In genomic region chr17:28512696-28513095, GRCm38 (mm10) we compare ENCODE assay signal across 8 mouse cellular contexts. TPM values are rescaled to one million over a fixed set of nuclear protein-coding genes. Genes with fewer than 3 reads are reported as not detected.
DNase-seq lines count a peak whose midpoint lies in the region; ATAC-seq and TF ChIP-seq lines count a peak whose summit lies in the region.

No protein-coding gene starts in this region.

- no peak overlapping the region for H3K4me2 ChIP-seq in embryonic facial prominence, embryonic 15.5 days (replicated peaks)

- peaks cover 39% of the 10 kb centered on the region for H3K4me1 ChIP-seq in embryonic facial prominence, embryonic 15.5 days

- no peaks in the 10 kb centered on the region for H3K27me3 ChIP-seq in embryonic facial prominence, embryonic 15.5 days

- no peak for DNase-seq in layer of hippocampus, adult 2 months (ENCODE audit: low spot score in 2 of 2)
- no peak for DNase-seq in layer of hippocampus, adult 11-12 months (ENCODE audit: low spot score)
- peak; percentile 93 to 94 for DNase-seq in kidney, adult 8-10 months
- peak; percentile 81 for DNase-seq in lung, postnatal 25 days (ENCODE audit: low spot score)
- no peak for DNase-seq in left cerebral cortex, adult 9 months (ENCODE audit: low spot score in 2 of 2)

- H3K36me3 ChIP-seq in embryonic facial prominence, embryonic 15.5 days, result no peaks in the 10 kb centered on the region

- H3K4me3 ChIP-seq in layer of hippocampus, adult 2 months, result no peak overlapping the region
- H3K4me3 ChIP-seq in embryonic facial prominence, embryonic 15.5 days (replicated peaks), result no peak overlapping the region

- no peak for TF ChIP-seq CTCF in layer of hippocampus, adult 2 months (conservative IDR thresholded peaks at IDR 0.05)

- H3K9me3 ChIP-seq in embryonic facial prominence, embryonic 15.5 days (replicated peaks), result no peaks in the 10 kb centered on the region

- H3K9ac ChIP-seq in embryonic facial prominence, embryonic 15.5 days, result no peak overlapping the region

- 38% methylated on average over 6 of the region's 6 CpGs for WGBS in embryonic facial prominence, embryonic 15.5 days

- H3K27ac ChIP-seq in layer of hippocampus, adult 2 months, result peak overlapping the region; percentile 18; the same call in 1 of the 2 replicates
- H3K27ac ChIP-seq in embryonic facial prominence, embryonic 15.5 days (replicated peaks), result peak overlapping the region; percentile 1; the same call in 1 of the 2 replicates

- no peak for ATAC-seq in embryonic facial prominence, embryonic 15.5 days (ENCODE audit: insufficient number of reproducible peaks, low FRiP score, low TSS enrichment, low read depth)
- ATAC-seq in activated CD4-positive, CD25-positive, alpha-beta regulatory T cell, adult 4 months, result no peak
- no peak for ATAC-seq in erythroblast, adult 5-6 weeks (replicated peaks; ENCODE audit: low FRiP score, poor library complexity, severe bottlenecking)

RNA-seq across cellular contexts. Expression of gene Fkbp5, which starts 4.6 kb away (rescaled TPM):
- total RNA-seq in layer of hippocampus, adult 2 months (2021), result 10 to 100 TPM; 80.8 to 90.5 TPM
- polyA plus RNA-seq in embryonic facial prominence, embryonic 15.5 days (2015; fragmentation: Nextera tagmentation; extraction: Ambion mirVana), result 35.8 and 36.5 TPM in 2 replicates
- polyA plus RNA-seq in activated CD4-positive, CD25-positive, alpha-beta regulatory T cell, adult 4 months (2017; shearing (Covaris generic)), result 10 to 100 TPM; 17.9 to 24.0 TPM
- 3.7 and 6.7 TPM in 2 replicates for total RNA-seq in erythroblast, adult 5-6 weeks (2015; ENCODE audit: low replicate concordance)
- total RNA-seq in erythroblast, adult 5-6 weeks (2017; ENCODE audit: low replicate concordance), result 12.8 and 13.8 TPM in 2 replicates

RNA-seq across cellular contexts. Expression of gene Armc12, which starts 17.9 kb away (rescaled TPM):
- not detected for total RNA-seq in layer of hippocampus, adult 2 months (2021)
- polyA plus RNA-seq in embryonic facial prominence, embryonic 15.5 days (2015; fragmentation: Nextera tagmentation; extraction: Ambion mirVana), result not detected in 2 replicates
- polyA plus RNA-seq in activated CD4-positive, CD25-positive, alpha-beta regulatory T cell, adult 4 months (2017; shearing (Covaris generic)), result not detected
- not detected in 2 replicates for total RNA-seq in erythroblast, adult 5-6 weeks (2015; ENCODE audit: low replicate concordance)
- total RNA-seq in erythroblast, adult 5-6 weeks (2017; ENCODE audit: low replicate concordance), result not detected in 2 replicates

RNA-seq across cellular contexts. Expression of gene Clpsl2, which starts 36.5 kb away (rescaled TPM):
- not detected for total RNA-seq in layer of hippocampus, adult 2 months (2021)
- not detected in 2 replicates for polyA plus RNA-seq in embryonic facial prominence, embryonic 15.5 days (2015; fragmentation: Nextera tagmentation; extraction: Ambion mirVana)
- not detected for polyA plus RNA-seq in activated CD4-positive, CD25-positive, alpha-beta regulatory T cell, adult 4 months (2017; shearing (Covaris generic))
- total RNA-seq in erythroblast, adult 5-6 weeks (2015; ENCODE audit: low replicate concordance), result not detected in 2 replicates
- total RNA-seq in erythroblast, adult 5-6 weeks (2017; ENCODE audit: low replicate concordance), result not detected in 2 replicates

RNA-seq across cellular contexts. Expression of gene Clps, which starts 47.9 kb away (rescaled TPM):
- not detected for total RNA-seq in layer of hippocampus, adult 2 months (2021)
- polyA plus RNA-seq in embryonic facial prominence, embryonic 15.5 days (2015; fragmentation: Nextera tagmentation; extraction: Ambion mirVana), result not detected in 2 replicates
- not detected for polyA plus RNA-seq in activated CD4-positive, CD25-positive, alpha-beta regulatory T cell, adult 4 months (2017; shearing (Covaris generic))
- total RNA-seq in erythroblast, adult 5-6 weeks (2015; ENCODE audit: low replicate concordance), result not detected in 2 replicates
- total RNA-seq in erythroblast, adult 5-6 weeks (2017; ENCODE audit: low replicate concordance), result not detected in 2 replicates

Comparison
In these comparisons a context has a peak if more than half of its experiments do, and no peak if none do; other contexts are left out.
1. DNase-seq: peak in kidney, adult 8-10 months (2 of 2) and lung, postnatal 25 days (single experiment); none in layer of hippocampus, adult 2 months (0 of 2), layer of hippocampus, adult 11-12 months (single experiment) and left cerebral cortex, adult 9 months (0 of 2).
2. RNA of gene Fkbp5, which starts 4.6 kb away (total RNA-seq): 80.8 to 90.5 TPM in layer of hippocampus, adult 2 months; 3.7 to 13.8 TPM in erythroblast, adult 5-6 weeks; every median in the first group is over 4 times any median in the second.